Mouse (Mus musculus): ENCODE measurements around the gene Alkbh2. TPM values are rescaled to one million over a fixed set of nuclear protein-coding genes. Genes with fewer than 3 reads are reported as not detected.

The Alkbh2 gene
- total RNA-seq (2015) = 3.0 and 3.2 TPM in 2 replicates
- total RNA-seq (2017) = 1.4 and 1.6 TPM in 2 replicates

- ATAC-seq (ENCODE audit: poor library complexity, severe bottlenecking) = peak; percentile 65
Measured at GRCm38 (mm10) chr5:114127374-114128349, at the start of gene Alkbh2. Gene Alkbh2 (minus strand): TSS chr5:114128218.

GRCm38 (mm10) chr5:114176548-114177400, 48.8 kb upstream of the Alkbh2 start:
- ATAC-seq (ENCODE audit: poor library complexity, severe bottlenecking) = no peak

DNA sequence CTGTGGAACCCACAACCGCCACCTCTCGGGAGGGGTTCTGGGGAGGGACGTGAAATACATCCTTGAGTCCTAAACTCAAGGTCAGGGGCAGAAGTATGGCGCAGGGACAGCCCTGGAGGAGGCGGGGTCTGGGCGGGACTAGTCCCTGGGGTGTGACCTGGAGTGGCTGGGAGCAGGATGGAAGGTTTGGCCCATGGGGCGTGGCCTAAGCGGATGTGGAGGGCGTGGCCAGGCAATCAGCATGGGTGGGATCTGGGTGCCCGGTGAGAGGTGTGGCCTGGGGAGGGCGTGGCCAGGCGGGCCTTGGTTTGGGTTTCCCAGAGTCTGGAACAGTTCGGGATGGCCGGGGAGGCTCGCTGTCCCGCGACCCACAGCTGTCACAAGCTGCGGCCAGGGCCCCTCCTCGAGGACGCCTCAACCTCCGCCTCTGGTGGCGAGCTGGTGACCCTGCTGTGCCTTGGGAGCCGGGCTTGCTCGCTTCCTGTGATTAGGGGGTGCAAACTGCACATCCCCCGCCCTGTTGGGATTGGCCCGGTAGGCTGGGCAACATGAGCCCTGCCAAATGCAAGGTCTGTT, 47.7 kb upstream of the Alkbh2 start:
- peak; percentile 94 for ATAC-seq (ENCODE audit: poor library complexity, severe bottlenecking)

DNA sequence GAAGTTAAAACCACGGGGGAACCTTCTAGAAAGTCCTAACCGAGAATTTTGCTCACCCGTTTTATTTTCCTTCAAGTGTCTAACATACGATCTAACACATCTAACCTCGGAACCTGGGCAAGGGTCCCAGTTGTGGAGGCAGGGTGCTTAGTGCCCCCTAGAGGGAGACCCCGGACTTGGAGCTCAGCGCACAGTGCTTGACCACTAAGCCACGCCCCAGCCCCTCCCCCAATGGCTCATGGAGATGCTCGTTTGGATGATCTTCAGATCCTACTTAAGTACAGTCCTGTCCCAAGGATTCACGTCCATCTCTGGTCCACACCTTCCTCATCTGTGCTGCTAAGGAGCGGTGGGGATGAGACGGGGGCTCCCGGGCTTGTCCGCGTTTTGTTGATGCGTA, 46.6 kb upstream of the Alkbh2 start:
- ATAC-seq (ENCODE audit: poor library complexity, severe bottlenecking) = no peak

GRCm38 (mm10) chr5:114173877-114174581, 46.0 kb upstream of the Alkbh2 start:
- ATAC-seq (ENCODE audit: poor library complexity, severe bottlenecking) = no peak

DNA sequence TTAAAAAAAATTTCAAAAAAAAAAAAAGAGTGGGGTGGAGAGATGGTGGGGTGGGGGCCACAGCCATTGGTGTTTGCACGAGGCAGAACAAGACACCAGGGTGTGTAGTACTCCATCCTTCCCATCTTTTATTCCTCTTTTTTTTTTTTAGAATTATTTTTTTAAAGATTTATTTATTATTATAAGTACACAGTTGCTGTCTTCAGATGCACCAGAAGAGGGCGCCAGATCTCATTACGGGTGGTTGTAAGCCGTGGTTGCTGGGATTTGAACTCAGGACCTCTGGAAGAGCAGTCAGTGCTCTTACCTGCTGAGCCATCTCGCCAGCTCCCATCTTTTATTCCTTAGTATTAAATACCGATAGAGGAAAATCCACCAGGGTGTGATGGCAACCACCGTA, 45.4 kb upstream of the Alkbh2 start:
- no peak for ATAC-seq (ENCODE audit: poor library complexity, severe bottlenecking)

GRCm38 (mm10) chr5:114172936-114173335, 44.9 kb upstream of the Alkbh2 start:
- ATAC-seq (ENCODE audit: poor library complexity, severe bottlenecking) = no peak

DNA sequence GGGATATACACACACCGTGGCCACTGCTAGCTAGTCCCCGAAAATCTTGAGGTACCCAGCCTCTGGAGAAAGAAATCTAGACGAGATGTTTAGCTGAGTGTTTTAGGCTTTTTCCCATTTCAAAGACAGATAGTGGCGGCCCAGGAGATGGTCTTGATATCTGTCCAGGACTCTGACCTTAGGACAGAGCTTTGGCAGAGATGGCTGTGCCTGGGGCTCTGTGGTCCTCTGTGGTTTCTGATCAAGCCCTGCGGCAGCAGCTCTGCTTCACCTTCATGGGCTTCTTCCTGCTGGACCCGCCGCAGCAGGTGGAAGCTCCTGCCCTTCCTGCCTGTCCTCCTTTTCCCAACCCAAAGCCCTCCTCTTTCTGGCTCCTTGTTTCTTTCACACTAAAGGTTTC, 42.3 kb upstream of the Alkbh2 start:
- no peak for ATAC-seq (ENCODE audit: poor library complexity, severe bottlenecking)

DNA sequence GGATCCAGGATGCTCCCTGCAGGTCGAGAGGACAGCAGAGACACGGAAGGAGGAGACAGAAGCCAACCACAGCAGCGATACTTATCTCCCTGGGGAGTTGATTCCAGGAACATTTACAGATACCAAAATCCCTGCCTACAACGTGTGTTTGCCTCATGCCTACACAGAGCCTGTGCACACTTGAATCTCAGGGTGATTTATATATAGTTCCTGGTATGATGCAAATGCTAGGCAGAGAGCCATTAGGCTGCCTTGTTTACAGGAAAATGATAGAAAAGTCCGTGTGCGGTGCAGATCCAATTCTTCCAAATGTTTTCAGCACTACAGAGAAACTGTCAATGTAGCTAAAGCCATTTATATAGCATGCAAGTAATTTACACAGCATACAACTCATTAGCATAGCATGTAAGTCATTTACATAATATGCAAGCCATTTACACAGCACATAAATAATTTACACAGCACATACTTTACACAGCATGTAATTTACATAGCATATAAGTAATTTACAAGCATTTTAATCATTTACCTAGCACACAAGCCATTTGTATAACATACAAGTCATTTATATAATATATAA, 35.2 kb upstream of the Alkbh2 start:
- ATAC-seq (ENCODE audit: poor library complexity, severe bottlenecking) = no peak

DNA sequence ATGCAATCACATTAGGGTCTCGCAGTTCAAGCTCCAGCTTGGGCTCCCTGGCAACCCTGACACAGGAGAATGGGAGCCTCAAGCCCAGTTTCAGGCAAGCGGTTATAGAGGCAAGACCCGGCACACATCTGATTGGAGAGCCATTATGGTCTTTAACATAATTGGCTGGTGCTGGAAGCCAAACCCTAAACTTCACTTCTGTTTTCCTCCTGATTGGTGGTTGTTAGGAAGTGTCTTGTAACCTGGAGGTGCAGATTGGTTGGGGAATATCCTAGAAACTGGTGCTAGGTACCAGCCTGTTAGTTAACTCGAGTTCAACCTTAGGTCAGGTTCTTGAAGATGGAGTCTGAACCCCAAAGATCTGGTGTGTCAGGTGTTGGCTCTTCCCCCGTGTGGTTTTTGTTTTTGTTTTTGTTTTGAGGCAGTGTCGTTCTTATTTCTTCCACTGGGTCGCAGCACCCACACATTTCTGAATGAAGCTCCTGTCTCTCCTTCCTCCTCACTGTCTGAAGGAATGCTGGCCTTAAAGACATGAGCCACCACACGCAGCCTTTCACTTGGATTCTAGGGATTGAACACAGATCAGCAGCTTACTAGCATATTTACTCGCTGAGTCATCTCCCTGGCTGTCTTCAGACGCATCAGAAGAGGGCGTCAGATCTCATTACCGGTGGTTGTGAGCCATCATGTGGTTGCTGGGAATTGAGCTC, 34.2 kb upstream of the Alkbh2 start:
- no peak for ATAC-seq (ENCODE audit: poor library complexity, severe bottlenecking)

- ATAC-seq (ENCODE audit: poor library complexity, severe bottlenecking) = no peak
Measured at GRCm38 (mm10) chr5:114161424-114161823, 33.4 kb upstream of the Alkbh2 start.

GRCm38 (mm10) chr5:114157236-114157635, 29.2 kb upstream of the Alkbh2 start:
- no peak for ATAC-seq (ENCODE audit: poor library complexity, severe bottlenecking)

DNA sequence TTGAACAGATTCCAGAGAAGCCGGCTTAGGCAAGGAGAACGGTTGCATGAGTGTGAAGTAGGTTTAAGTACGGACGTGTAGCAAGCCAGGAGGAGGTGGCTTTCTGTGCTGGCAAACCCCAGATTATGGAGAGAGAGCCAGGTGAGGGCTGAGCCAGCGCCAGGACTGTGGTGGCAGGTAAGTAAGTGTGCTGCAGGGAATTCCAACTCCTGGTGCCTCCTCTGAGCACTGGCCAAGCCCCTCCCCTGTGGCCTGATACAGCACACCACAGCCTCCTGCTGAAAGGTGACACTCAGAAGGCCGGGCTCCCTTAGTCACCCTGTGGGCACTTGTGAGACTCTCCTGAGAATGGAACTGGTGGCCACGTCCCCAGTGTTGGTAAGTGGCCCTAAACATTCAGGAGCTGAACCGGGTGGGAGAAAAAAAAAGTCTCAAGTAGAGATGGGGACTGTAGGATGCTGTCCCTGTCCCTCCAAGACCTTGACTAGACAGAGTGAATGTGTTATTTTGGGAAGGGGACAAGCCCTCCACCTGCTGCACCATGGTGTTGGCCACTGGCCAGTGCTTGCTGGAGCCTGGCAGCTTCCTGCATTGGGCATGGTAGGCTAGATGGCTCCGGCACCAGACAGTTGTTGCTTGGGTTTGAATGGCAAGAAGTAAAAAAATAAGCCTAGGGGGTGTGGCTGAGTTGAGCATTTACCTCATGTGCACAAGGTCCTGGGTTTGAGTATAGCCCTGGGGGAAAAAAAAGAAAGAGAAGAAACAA, 27.3 kb upstream of the Alkbh2 start:
- ATAC-seq (ENCODE audit: poor library complexity, severe bottlenecking) = no peak

DNA sequence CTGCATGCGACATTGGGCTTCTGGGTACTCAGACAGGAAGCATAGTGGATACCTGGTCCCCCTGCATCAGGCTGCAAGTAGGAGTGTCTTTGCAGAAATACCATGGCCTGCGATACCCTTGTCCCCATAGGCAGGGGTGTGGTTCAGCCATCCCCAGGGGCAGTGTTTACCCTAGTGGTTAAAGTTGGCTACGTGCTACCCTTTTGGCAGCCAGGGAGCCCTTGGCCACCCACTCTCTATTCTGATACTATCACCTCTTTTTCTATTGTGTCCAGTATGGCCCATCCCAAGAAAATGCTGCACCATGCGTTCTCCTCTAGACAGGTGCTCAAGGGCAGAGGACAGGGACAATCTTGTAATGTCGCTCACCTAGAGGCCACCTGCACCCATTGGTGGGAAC, 26.7 kb upstream of the Alkbh2 start:
- no peak for ATAC-seq (ENCODE audit: poor library complexity, severe bottlenecking)

GRCm38 (mm10) chr5:114153490-114153889, 25.5 kb upstream of the Alkbh2 start:
- ATAC-seq (ENCODE audit: poor library complexity, severe bottlenecking) = no peak

DNA sequence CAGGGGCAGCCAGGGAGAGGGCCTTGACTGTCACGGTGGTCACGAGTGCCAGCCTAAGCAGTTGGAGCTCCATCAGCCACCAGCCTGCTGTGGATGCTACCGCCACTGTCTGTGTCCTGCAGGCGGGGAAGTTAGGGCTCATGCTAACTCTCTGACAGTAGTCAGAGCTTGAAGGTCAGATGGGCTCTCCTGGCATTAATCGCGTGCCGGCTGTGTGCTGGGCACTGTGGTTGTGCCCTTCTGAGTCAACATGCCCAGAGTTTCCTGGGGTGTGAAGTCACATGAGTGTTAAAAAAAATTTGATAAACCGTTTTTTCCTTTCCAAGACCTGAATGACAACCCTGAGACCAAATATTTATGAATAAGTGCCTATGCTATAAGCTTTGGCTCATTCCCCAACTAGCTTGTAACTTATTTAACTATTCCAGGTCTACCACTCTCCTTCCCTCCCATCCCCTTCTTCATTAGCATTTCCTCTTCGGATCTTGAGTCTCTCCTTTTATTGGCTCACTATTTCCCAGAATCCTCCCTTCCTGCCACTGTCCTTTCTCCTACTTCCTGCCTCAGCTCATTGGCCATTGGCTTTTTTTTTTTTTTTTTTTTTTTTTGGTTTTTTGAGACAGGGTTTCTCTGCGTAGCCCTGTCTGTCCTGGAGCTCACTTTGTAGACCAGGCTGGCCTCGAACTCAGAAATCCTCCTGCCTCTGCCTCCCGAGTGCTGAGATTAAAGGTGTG, 24.5 kb upstream of the Alkbh2 start:
- ATAC-seq (ENCODE audit: poor library complexity, severe bottlenecking) = no peak

DNA sequence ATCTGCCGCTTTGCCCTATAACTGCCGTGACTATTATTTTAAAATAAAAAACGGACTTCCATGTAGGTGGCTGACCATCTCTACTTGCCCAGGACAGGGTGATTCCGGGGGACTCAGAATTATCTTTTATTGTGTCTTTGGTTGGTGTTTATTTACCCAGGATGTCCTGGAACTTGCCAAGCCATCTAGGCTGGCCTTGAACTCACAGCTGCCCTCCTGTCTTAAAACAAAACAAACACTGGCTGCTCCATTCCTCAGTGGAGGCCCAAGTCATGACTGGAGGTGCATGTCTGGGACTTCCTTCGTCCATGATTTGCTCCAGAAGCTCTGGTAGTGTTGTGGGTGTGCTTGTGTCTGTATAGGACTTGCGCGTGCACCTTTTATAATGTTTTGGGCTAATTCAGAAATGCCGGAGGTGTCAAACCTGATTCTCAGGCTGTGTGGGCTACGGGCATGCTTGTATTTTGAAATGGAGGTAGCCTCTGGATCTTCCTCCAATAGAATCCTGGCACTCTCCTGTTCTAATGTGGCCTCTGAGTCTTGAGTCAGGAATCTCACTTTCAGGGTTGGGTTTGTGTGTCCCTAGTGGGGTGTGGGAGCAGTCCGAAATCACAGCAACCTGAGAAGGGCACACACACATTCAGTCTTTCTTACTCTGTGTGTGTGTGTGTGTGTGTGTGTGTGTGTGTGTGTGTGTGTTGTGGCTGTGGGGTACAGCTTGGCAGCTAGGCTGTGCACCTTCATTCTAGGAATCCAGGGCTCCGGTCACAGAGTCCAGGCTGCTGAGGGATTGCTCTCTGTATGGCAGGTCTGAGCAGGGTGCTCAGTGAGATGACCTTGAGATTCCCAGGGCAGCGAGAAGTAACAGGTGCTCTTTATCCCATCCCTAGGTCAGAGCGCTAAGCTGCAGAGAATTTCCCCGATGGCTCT, 19.3 kb upstream of the Alkbh2 start:
- no peak for ATAC-seq (ENCODE audit: poor library complexity, severe bottlenecking)
